Mouse (Mus musculus): ENCODE measurements around the gene Txndc12. TPM values are rescaled to one million over a fixed set of nuclear protein-coding genes. Genes with fewer than 3 reads are reported as not detected.

Gene Txndc12
- polyA plus RNA-seq (2017; shearing (Covaris generic)): 31.3 TPM

GRCm38 (mm10) chr4:108834115-108834970 is at the start of gene Txndc12:
Gene Txndc12 (plus strand): TSS chr4:108834601.

DNA sequence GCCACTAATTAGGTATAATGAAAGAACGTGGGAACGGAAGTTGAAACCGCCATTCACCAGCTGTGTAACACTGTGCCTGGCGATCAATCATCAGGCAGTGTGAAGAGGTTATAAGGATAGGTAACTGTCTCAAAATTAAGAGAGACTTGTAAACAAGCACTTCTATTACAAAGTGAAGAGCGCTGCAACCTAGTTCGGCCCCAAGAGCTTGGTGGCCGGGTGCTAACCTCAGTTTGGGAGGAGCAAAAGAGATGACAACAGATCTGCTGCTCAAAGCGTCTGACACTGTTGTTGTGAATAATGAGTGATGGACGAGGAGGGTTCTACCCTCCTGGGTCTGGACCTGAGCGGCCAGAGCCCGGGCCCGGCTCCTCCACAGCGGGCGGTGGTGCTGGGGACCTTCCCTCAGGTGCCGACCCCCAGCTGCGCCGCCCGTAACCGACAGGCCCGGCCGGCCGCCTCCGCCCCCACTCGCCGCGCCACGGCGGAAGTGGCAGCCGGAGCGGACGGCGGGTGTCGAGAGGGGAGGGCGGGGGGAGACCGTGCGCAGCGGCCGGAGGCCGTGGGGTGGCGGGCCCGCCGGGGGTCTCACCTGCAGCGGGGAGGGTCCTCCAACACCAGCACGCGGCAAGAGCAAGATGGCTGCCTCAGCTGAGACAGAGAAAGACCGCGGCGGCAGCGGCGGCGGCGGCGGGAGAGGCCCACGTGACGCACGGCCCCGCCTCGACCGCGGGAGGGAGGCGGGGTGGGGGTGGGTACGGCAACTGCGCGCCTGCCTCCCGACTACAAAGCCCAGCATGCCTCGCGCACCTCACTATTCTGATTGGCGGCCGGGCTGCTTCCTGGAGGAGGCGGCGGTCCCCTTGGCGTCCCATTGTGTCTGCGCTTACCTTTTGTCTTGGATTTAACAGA is 1.2 kb upstream of the Txndc12 start, which contains the start of gene Btf3l4:
Btf3l4 (minus strand) TSS at position 699 of the 912 bp plus-strand sequence.

DNA sequence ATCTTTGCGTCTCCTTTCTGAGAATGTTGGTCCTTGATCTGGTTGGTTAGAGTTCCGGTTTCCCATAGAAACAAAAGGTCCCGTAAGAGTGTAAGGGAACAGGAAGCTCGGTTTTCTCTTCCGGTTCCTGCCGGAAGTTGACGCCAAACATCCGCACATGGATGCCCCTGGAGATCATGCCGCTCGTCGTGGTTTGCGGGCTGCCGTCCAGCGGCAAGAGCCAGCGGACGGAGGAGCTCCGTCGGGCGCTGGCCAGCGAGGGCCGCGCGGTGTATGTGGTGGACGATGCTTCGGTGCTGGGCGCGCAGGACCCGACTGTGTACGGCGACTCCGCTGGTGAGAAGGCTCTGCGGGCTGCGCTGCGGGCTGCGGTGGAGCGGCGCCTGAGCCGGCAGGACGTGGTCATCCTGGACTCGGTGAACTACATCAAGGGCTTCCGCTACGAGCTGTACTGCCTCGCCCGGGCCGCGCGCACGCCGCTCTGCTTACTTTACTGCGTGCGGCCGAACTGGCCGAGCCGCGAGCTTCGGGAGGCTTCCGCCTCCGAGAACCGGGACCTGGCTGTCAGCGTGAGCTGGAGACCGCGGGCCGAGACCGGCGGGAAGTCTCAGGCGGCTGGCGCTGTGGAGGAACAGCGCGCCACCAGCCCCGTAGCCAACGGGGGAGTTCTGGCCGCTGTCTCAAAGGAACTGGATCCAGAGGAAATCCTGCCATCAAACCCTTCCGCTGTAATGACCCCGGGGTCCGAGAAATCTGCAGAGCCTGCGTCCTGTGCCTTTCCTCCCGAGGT is 13.5 kb downstream of the Txndc12 start, which contains the start of gene Kti12:
Kti12 (plus strand) TSS at position 71 of the 790 bp plus-strand sequence.

GRCm38 (mm10) chr4:108848505-108848848 is 14.1 kb downstream of the Txndc12 start, which contains the start of gene A730015C16Rik:
Gene A730015C16Rik (minus strand): TSS chr4:108848619.

DNA sequence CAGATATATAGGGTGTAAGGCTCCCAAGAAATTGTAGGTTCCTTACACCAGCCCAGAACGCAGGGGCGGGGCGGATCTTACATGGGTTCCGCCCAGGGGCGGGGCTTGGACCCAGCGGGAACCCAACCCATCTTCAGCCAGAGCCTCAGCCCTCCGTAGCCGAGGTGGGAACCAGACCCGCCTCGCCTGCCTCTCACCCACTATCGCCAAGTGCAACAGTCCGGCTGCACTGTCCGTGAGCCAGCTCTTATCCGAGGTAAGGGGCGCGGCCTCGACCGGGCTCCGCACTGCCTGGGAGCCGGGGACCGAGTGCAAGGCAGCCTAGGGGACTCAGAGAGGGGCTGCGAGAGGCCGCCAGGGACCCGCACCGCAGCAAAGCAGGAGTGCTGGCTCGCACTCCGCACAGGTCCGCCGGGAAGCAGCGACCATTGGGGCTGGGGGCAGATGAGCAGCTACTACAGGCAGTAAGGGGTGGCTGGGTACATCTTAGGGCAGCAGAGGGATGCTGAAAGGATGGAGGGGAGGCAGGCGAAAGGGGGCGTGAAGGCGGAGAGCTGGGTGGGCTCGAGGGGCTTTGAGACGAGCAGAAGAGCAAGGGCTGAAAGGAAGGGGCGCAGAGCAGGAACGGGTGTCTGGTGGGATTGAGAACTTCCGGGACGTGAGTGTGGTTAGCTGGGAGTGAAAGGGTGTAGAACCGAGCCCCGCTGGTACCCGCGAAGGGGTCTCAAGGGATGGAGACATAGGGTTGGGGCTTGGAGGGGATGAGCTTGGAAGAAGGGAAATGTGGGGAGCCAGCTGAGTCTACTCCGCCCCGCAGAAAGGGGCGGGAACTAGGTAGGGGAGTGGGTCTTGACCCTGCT is 44.8 kb downstream of the Txndc12 start, which contains the start of gene Rab3b:
Rab3b (plus strand) TSS at position 101 of the 860 bp plus-strand sequence.

Other genes with a start within 250 kb of the Txndc12 start
- 93.0 TPM for gene Cc2d1b, start 214.7 kb upstream of the Txndc12 start, polyA plus RNA-seq (2017; shearing (Covaris generic))
- not detected for gene 3110021N24Rik, start 115.0 kb upstream of the Txndc12 start, polyA plus RNA-seq (2017; shearing (Covaris generic))
- gene Zfyve9, start 53.8 kb upstream of the Txndc12 start, polyA plus RNA-seq (2017; shearing (Covaris generic)): 0.41 TPM
- 74.8 TPM for gene Btf3l4, start 987 bp upstream of the Txndc12 start, polyA plus RNA-seq (2017; shearing (Covaris generic))
- 55.4 TPM for gene Kti12, start 13.2 kb downstream of the Txndc12 start, polyA plus RNA-seq (2017; shearing (Covaris generic))
- 0.51 TPM for gene A730015C16Rik, start 14.0 kb downstream of the Txndc12 start, polyA plus RNA-seq (2017; shearing (Covaris generic))
- 0.05 TPM for gene Rab3b, start 44.5 kb downstream of the Txndc12 start, polyA plus RNA-seq (2017; shearing (Covaris generic))
- gene Nrd1, start 166.1 kb downstream of the Txndc12 start, polyA plus RNA-seq (2017; shearing (Covaris generic)): 122 TPM

Data from CD4-positive, CD25-positive, alpha-beta regulatory T cell (primary cell).